Mouse (Mus musculus): ENCODE results near the gene Cnr2. TPM values are rescaled to one million over a fixed set of nuclear protein-coding genes. Genes with fewer than 3 reads are reported as not detected.

Cnr2 gene
- polyA plus RNA-seq, 1 experiment from 2014 or later, result 0.38 TPM

DNA sequence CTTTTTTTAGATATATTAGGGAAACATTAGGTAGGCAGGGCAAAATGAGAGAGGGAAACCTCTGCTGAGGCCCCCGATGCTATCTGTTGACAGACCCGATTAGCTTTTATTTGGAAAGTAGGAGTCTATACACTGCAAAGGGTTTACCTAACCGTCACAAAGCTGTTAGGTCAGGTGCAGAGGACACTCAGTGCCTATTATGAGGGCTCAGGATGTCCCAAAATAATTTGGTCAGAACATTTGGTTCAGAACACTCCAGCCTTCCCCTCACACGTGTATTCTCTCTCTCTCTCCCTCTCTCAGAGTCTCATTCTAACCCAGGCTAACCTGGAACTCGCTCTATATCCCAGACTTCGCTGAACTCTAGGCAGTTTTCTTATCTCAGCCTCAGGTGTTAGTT, 13.2 kb upstream of the Cnr2 start:
- no peaks in the 10 kb centered on the region for H3K9me3 ChIP-seq (ENCODE audit: control insufficient read depth, low read depth, low read length)
- ATAC-seq (ENCODE audit: insufficient number of reproducible peaks, insufficient read depth, low FRiP score, low read depth), result no peak
- 69% methylated on average over 6 of the region's 6 CpGs for WGBS

DNA sequence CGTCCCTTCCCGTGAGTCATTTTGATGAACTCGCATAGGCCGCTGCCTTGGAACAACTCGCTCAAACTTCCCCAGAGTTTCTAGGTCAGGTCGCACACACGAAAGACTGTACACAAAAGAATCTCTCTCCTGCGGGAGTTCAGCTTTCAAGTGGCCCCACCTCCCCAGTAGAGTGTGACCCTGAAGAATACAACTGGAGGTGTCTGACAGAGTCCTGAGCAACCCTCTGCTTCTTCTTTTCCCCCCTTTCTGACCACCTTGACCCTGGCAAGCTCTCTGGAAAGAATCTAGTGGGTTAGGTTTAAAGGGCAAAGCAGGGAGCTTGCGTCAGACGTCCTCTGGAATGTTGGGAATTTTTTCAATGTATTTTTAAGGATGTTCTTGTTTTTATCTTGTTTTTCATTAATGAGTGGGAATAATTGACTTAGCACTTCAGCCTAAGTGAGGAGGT, 11.8 kb upstream of the Cnr2 start:
- no peaks in the 10 kb centered on the region for H3K27me3 ChIP-seq (ENCODE audit: control insufficient read depth, insufficient read depth, low read length)
- H3K4me3 ChIP-seq (ENCODE audit: low read depth, low read length), result no peak overlapping the region
- no peak overlapping the region for H3K4me2 ChIP-seq (replicated peaks; ENCODE audit: low read depth, low read length)
- no peak overlapping the region for H3K9ac ChIP-seq (replicated peaks; ENCODE audit: low read depth, low read length)
- no peak overlapping the region for H3K27ac ChIP-seq (ENCODE audit: low read length)
- WGBS, result 22% methylated on average over 10 of the region's 10 CpGs
- no peaks in the 10 kb centered on the region for H3K4me1 ChIP-seq (ENCODE audit: control insufficient read depth, insufficient read depth, low read length)
- H3K9me3 ChIP-seq (ENCODE audit: control insufficient read depth, low read depth, low read length), result no peaks in the 10 kb centered on the region
- ATAC-seq (ENCODE audit: insufficient number of reproducible peaks, insufficient read depth, low FRiP score, low read depth), result no peak
- H3K36me3 ChIP-seq (ENCODE audit: control insufficient read depth, insufficient read depth, low read length), result no peaks in the 10 kb centered on the region

More for the DNA sequence above, 13.2 kb upstream of the Cnr2 start:
- Histone ChIP-seq H3K4me3 (ENCODE audit: low read depth, low read length) (no peak overlapping the region), H3K4me2 (replicated peaks; ENCODE audit: low read depth, low read length) (no peak overlapping the region), H3K27ac (ENCODE audit: low read length) (no peak overlapping the region), H3K36me3 (ENCODE audit: control insufficient read depth, insufficient read depth, low read length) (no peaks in the 10 kb centered on the region), H3K27me3 (ENCODE audit: control insufficient read depth, insufficient read depth, low read length) (no peaks in the 10 kb centered on the region), H3K4me1 (ENCODE audit: control insufficient read depth, insufficient read depth, low read length) (peaks cover 1% of the 10 kb centered on the region), H3K9ac (replicated peaks; ENCODE audit: low read depth, low read length) (no peak overlapping the region)

DNA sequence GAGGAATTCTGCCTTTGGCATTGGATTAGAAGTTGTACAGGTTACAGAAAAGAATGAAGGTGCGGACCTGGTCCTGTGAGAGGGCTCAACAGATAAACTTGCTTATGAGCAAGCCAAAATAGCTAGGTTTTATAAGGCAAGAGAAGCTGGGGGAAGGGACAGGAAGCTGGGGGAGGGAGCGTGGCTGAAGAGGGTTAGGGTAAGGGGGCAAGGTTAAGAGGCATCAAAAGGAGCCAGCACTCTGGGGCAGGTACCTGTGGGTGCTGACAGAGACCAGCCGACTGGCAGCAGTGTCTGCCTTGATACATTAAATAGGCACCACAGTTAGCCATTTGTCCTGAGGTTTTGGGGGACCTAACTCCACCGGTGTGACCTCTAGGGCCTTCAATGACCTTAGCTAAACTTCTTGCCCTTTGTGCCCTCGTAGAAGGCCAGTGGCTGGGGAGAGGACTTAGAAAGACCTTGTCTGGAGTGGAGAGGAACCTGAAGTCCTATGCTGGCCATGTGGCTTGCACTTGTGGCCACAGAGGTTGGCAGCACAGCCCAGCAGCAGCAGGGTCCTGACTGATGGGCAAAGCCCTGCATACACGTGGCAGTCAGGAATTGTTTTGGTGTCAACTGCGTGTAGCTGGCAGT, 11.2 kb upstream of the Cnr2 start:
- Histone ChIP-seq H3K27ac (ENCODE audit: low read length) (no peak overlapping the region), H3K36me3 (ENCODE audit: control insufficient read depth, insufficient read depth, low read length) (no peaks in the 10 kb centered on the region), H3K4me2 (replicated peaks; ENCODE audit: low read depth, low read length) (no peak overlapping the region), H3K27me3 (ENCODE audit: control insufficient read depth, insufficient read depth, low read length) (no peaks in the 10 kb centered on the region), H3K9ac (replicated peaks; ENCODE audit: low read depth, low read length) (no peak overlapping the region), H3K4me3 (ENCODE audit: low read depth, low read length) (no peak overlapping the region), H3K9me3 (ENCODE audit: control insufficient read depth, low read depth, low read length) (no peaks in the 10 kb centered on the region), H3K4me1 (ENCODE audit: control insufficient read depth, insufficient read depth, low read length) (no peaks in the 10 kb centered on the region)
- WGBS, result 51% methylated on average over 7 of the region's 7 CpGs
- no peak for ATAC-seq (ENCODE audit: insufficient number of reproducible peaks, insufficient read depth, low FRiP score, low read depth)

DNA sequence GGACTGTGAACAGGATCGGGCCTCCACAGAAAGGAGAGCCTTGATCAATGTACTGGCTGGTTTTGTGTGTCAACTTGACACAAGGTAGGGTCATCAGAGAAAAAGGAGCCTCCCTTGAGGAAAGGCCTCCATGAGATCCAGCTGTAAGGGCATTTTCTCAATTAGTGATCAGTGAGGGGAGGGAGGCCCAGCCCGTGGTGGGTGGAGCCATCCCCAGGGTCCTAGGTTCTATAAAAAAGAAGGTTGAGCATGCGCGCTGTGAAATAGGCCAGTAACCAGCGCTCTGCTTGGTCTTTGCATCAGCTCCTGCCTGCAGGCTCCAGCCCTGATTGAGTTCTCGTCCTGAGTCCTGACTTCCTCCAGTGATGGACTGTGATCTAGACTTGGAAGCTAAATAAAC, 10.7 kb upstream of the Cnr2 start:
- 67% methylated on average over 6 of the region's 6 CpGs for whole genome bisulfite sequencing
- H3K36me3 ChIP-seq (ENCODE audit: control insufficient read depth, insufficient read depth, low read length), result no peaks in the 10 kb centered on the region
- H3K4me1 ChIP-seq (ENCODE audit: control insufficient read depth, insufficient read depth, low read length), result no peaks in the 10 kb centered on the region
- ATAC-seq (ENCODE audit: insufficient number of reproducible peaks, insufficient read depth, low FRiP score, low read depth), result no peak
- H3K4me2 ChIP-seq (replicated peaks; ENCODE audit: low read depth, low read length), result no peak overlapping the region
- no peaks in the 10 kb centered on the region for H3K9me3 ChIP-seq (ENCODE audit: control insufficient read depth, low read depth, low read length)
- no peak overlapping the region for H3K9ac ChIP-seq (replicated peaks; ENCODE audit: low read depth, low read length)
- H3K27ac ChIP-seq (ENCODE audit: low read length), result no peak overlapping the region
- H3K27me3 ChIP-seq (ENCODE audit: control insufficient read depth, insufficient read depth, low read length), result no peaks in the 10 kb centered on the region
- H3K4me3 ChIP-seq (ENCODE audit: low read depth, low read length), result no peak overlapping the region

DNA sequence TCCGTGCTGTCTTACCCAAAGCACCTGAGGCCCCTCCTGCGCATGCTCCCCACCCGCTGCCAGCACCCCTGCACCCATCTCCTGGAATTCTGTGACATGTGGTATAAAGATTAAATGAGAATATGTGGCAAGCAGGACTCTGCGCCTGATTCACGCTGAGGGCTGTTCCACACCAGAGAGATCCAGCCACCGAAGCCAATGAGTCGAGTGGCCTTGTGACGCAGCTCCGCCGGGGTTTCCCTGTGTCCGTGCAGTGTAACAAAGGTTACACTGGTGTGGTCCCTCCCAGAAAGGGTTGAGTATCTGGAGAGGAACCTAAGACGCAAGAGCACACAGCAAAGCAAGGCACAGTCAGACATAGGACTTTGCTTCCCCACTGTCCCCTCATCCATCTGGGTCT, 9.5 kb upstream of the Cnr2 start:
- no peak overlapping the region for H3K4me3 ChIP-seq (ENCODE audit: low read depth, low read length)
- no peaks in the 10 kb centered on the region for H3K36me3 ChIP-seq (ENCODE audit: control insufficient read depth, insufficient read depth, low read length)
- H3K4me2 ChIP-seq (replicated peaks; ENCODE audit: low read depth, low read length), result no peak overlapping the region
- no peak overlapping the region for H3K27ac ChIP-seq (ENCODE audit: low read length)
- H3K9ac ChIP-seq (replicated peaks; ENCODE audit: low read depth, low read length), result no peak overlapping the region
- ATAC-seq (ENCODE audit: insufficient number of reproducible peaks, insufficient read depth, low FRiP score, low read depth), result no peak
- no peaks in the 10 kb centered on the region for H3K9me3 ChIP-seq (ENCODE audit: control insufficient read depth, low read depth, low read length)
- H3K27me3 ChIP-seq (ENCODE audit: control insufficient read depth, insufficient read depth, low read length), result no peaks in the 10 kb centered on the region
- H3K4me1 ChIP-seq (ENCODE audit: control insufficient read depth, insufficient read depth, low read length), result no peaks in the 10 kb centered on the region
- WGBS, result 90% methylated on average over 12 of the region's 12 CpGs

DNA sequence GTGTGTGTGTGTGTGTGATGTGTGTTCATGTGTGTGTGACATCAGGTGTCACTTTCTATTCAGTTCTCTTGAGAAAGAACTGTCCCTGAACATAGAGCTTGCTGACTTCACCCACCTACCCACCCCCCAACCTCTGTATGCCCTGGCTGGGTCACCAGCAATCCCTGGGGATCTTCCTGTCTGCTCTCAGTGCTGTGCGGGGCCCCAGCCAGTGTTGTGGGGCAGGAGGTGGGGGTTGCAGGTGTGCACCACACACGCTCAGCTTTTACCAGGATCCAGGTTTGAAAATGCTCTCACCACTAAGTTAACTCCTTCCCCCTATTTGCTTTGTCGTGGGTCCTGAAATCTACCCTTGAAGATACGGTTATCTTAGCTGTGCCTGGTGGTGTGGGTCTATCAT, 9.0 kb upstream of the Cnr2 start:
- Histone ChIP-seq H3K9me3 (ENCODE audit: control insufficient read depth, low read depth, low read length) (no peaks in the 10 kb centered on the region), H3K27ac (ENCODE audit: low read length) (no peak overlapping the region), H3K27me3 (ENCODE audit: control insufficient read depth, insufficient read depth, low read length) (no peaks in the 10 kb centered on the region), H3K4me2 (replicated peaks; ENCODE audit: low read depth, low read length) (no peak overlapping the region), H3K36me3 (ENCODE audit: control insufficient read depth, insufficient read depth, low read length) (no peaks in the 10 kb centered on the region), H3K9ac (replicated peaks; ENCODE audit: low read depth, low read length) (no peak overlapping the region), H3K4me3 (ENCODE audit: low read depth, low read length) (no peak overlapping the region), H3K4me1 (ENCODE audit: control insufficient read depth, insufficient read depth, low read length) (no peaks in the 10 kb centered on the region)
- ATAC-seq (ENCODE audit: insufficient number of reproducible peaks, insufficient read depth, low FRiP score, low read depth), result no peak
- 85% methylated on average over 4 of the region's 4 CpGs for WGBS

DNA sequence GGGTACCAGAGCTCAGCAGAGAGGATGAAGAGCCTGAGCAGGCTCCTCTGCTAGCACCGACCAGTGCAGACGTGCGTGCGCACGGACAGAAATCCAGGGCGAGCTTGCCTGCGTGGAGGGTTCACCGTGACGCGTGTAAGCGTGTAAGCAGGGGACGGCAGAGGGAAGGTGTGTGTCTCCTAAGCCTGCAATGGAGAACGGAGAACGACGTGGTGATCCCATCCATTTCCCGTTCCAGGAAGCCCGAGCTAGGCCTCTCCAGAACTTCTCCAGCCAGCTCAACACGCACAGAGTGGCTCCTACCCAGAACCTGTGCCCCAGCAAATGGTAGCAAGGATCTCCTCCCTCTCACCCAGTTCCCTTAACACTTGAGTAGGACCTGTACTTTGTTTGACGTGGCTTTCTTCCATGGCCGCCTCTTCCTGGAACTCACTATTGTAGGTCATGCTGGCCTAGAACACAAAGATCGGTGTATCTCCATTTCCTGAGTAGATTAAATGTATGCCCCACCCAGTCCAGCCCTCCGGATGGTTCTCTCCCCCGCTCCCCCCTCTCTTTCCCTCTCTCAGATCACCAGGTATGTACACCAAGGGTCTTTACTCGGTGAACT, 6.6 kb upstream of the Cnr2 start:
- H3K4me1 ChIP-seq (ENCODE audit: control insufficient read depth, insufficient read depth, low read length), result no peaks in the 10 kb centered on the region
- no peak overlapping the region for H3K27ac ChIP-seq (ENCODE audit: low read length)
- no peaks in the 10 kb centered on the region for H3K36me3 ChIP-seq (ENCODE audit: control insufficient read depth, insufficient read depth, low read length)
- WGBS, result 87% methylated on average over 24 of the region's 24 CpGs
- H3K9ac ChIP-seq (replicated peaks; ENCODE audit: low read depth, low read length), result no peak overlapping the region
- ATAC-seq (ENCODE audit: insufficient number of reproducible peaks, insufficient read depth, low FRiP score, low read depth), result no peak
- no peaks in the 10 kb centered on the region for H3K9me3 ChIP-seq (ENCODE audit: control insufficient read depth, low read depth, low read length)
- no peak overlapping the region for H3K4me2 ChIP-seq (replicated peaks; ENCODE audit: low read depth, low read length)
- H3K27me3 ChIP-seq (ENCODE audit: control insufficient read depth, insufficient read depth, low read length), result no peaks in the 10 kb centered on the region
- H3K4me3 ChIP-seq (ENCODE audit: low read depth, low read length), result no peak overlapping the region

DNA sequence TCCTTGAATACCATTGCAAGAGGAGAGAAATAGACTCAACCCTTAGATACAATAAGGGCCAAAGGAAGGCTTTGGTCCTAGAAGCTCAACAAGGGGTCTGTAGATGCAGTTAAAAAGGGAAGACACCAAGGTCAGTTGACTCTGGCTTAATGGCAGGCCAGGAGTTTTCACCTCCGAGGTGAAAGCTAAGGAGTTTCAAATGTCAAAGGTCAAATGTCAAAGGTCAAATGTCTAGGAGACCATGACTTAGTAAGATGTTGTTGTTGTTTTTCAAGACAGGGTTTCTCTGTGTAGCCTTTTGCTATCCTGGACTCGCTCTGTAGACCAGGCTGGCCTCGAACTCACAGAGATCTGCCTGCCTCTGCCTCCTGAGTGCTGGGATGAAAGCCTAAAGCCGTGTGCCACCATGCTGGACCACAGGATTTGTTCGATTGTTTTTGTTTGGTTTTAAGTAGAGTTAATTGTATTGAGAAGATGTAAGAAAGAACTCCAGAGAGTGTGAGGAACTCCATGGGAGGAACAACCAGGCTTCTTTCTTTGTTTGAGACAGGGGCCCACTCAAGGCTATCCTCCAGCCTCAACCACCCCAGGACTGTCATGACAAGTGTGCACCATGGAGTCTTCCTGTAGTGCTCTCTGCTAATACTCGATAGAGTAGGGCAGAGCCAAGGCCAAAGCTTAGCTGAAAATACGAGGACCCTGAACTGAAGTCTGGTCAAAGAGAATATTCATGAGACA, 5.9 kb upstream of the Cnr2 start:
- Histone ChIP-seq H3K4me1 (ENCODE audit: control insufficient read depth, insufficient read depth, low read length) (no peaks in the 10 kb centered on the region), H3K4me2 (replicated peaks; ENCODE audit: low read depth, low read length) (no peak overlapping the region), H3K4me3 (ENCODE audit: low read depth, low read length) (no peak overlapping the region), H3K27ac (ENCODE audit: low read length) (no peak overlapping the region), H3K9ac (replicated peaks; ENCODE audit: low read depth, low read length) (no peak overlapping the region), H3K27me3 (ENCODE audit: control insufficient read depth, insufficient read depth, low read length) (no peaks in the 10 kb centered on the region), H3K36me3 (ENCODE audit: control insufficient read depth, insufficient read depth, low read length) (no peaks in the 10 kb centered on the region), H3K9me3 (ENCODE audit: control insufficient read depth, low read depth, low read length) (no peaks in the 10 kb centered on the region)
- no peak for ATAC-seq (ENCODE audit: insufficient number of reproducible peaks, insufficient read depth, low FRiP score, low read depth)
- 82% methylated on average over 7 of the region's 7 CpGs for WGBS
